Mouse (Mus musculus) liver, embryonic 15.5 days (tissue): ENCODE measurements at regions not wholly inside any gene's neighbourhood (a gene's known extent, or its start where the extent isn't known, plus 50 kb on each side); places are given as distances from the start of the nearest gene placed in this dataset.

Source experiments
- ATAC-seq: fragments of 200-750 bp; cut with Nextera tagmentation; 2 replicates; pipeline ENCODE4 v1.8.0; 2017; ENCODE audit warnings: moderate number of reproducible peaks, mild to moderate bottlenecking, moderate library complexity; ENCODE audit not compliant: insufficient read depth
- H3K27ac ChIP-seq: fragments of 300-500 bp; sonication (generic); replicated peaks from 2 replicates; pipeline ENCODE4 v1.5.1; 2015; ENCODE audit warnings: mild to moderate bottlenecking, inconsistent platforms
- H3K27me3 ChIP-seq: fragments of 300-500 bp; sonication (generic); 2 replicates; pipeline ENCODE4 v1.6.1; 2015; ENCODE audit warnings: mild to moderate bottlenecking, inconsistent platforms
- H3K36me3 ChIP-seq: fragments of 300-500 bp; sonication (generic); replicated peaks from 2 replicates; pipeline ENCODE4 v1.6.1; 2015; ENCODE audit warnings: moderate library complexity, mild to moderate bottlenecking, inconsistent platforms
- H3K4me1 ChIP-seq: fragments of 300-500 bp; sonication (generic); replicated peaks from 2 replicates; pipeline ENCODE4 v1.6.1; 2015; ENCODE audit warnings: inconsistent platforms
- H3K4me2 ChIP-seq: fragments of 300-500 bp; sonication (generic); 2 replicates; pipeline ENCODE4 v1.6.1; 2015; ENCODE audit warnings: moderate library complexity, mild to moderate bottlenecking, inconsistent platforms
- H3K4me3 ChIP-seq: fragments of 300-500 bp; sonication (generic); replicated peaks from 2 replicates; pipeline ENCODE4 v1.5.1; 2015; ENCODE audit warnings: mild to moderate bottlenecking, inconsistent platforms
- H3K9ac ChIP-seq: fragments of 300-500 bp; sonication (generic); 2 replicates; pipeline ENCODE4 v1.6.1; 2015; ENCODE audit warnings: moderate library complexity, mild to moderate bottlenecking, inconsistent platforms
- H3K9me3 ChIP-seq: fragments of 300-500 bp; sonication (generic); replicated peaks from 2 replicates; pipeline ENCODE4 v1.6.1; 2016; ENCODE audit warnings: inconsistent platforms
- WGBS: fragments of 180-500 bp; shearing (Covaris S2); methylation state at CpG from one replicate; pipeline ENCODE4 v1.1.7; 2015; ENCODE audit warnings: mixed read lengths; ENCODE audit not compliant: insufficient replicate concordance; 5-methylcytosine and 5-hydroxymethylcytosine counted together

GRCm38 (mm10) chr4:125882531-125882930 is 141.8 kb upstream of the Csf3r start:
- no peak overlapping the region for H3K27ac ChIP-seq
- 41% methylated on average over 3 of the region's 3 CpGs for WGBS
- no peak for ATAC-seq
- H3K4me3 ChIP-seq: no peak overlapping the region
- no peak overlapping the region for H3K4me2 ChIP-seq
- H3K9ac ChIP-seq: no peak overlapping the region
- no peaks in the 10 kb centered on the region for H3K9me3 ChIP-seq
- H3K4me1 ChIP-seq: no peaks in the 10 kb centered on the region
- no peaks in the 10 kb centered on the region for H3K27me3 ChIP-seq
- H3K36me3 ChIP-seq: no peaks in the 10 kb centered on the region

GRCm38 (mm10) chr4:125890510-125890909 is 133.8 kb upstream of the Csf3r start:
- H3K9ac ChIP-seq: no peak overlapping the region
- H3K27me3 ChIP-seq: no peaks in the 10 kb centered on the region
- no peaks in the 10 kb centered on the region for H3K36me3 ChIP-seq
- H3K27ac ChIP-seq: no peak overlapping the region
- H3K4me2 ChIP-seq: no peak overlapping the region
- WGBS: 42% methylated on average over 4 of the region's 4 CpGs
- no peak overlapping the region for H3K4me3 ChIP-seq
- no peak for ATAC-seq
- no peaks in the 10 kb centered on the region; the same call in 1 of the 2 replicates for H3K4me1 ChIP-seq
- no peaks in the 10 kb centered on the region for H3K9me3 ChIP-seq

- WGBS: 50% methylated on average over 6 of the region's 6 CpGs
- ATAC-seq: no peak
- H3K4me2 ChIP-seq: no peak overlapping the region
- no peak overlapping the region for H3K9ac ChIP-seq
- H3K27me3 ChIP-seq: no peaks in the 10 kb centered on the region
- H3K9me3 ChIP-seq: no peaks in the 10 kb centered on the region
- H3K27ac ChIP-seq: no peak overlapping the region
- H3K36me3 ChIP-seq: no peaks in the 10 kb centered on the region
- no peak overlapping the region for H3K4me3 ChIP-seq
- H3K4me1 ChIP-seq: no peaks in the 10 kb centered on the region; the same call in 1 of the 2 replicates
Observed at GRCm38 (mm10) chr4:125893139-125893538, 131.2 kb upstream of the Csf3r start.

GRCm38 (mm10) chr4:125897707-125898106 is 126.6 kb upstream of the Csf3r start:
- H3K9me3 ChIP-seq: no peaks in the 10 kb centered on the region
- 43% methylated on average over 2 of the region's 2 CpGs for WGBS

GRCm38 (mm10) chr4:125898631-125899348 is 125.6 kb upstream of the Csf3r start:
- 58% methylated on average over 11 of the region's 11 CpGs for WGBS
- Histone ChIP-seq H3K4me3 (no peak overlapping the region), H3K27me3 (no peaks in the 10 kb centered on the region), H3K27ac (no peak overlapping the region), H3K36me3 (no peaks in the 10 kb centered on the region), H3K4me1 (no peaks in the 10 kb centered on the region; the same call in 1 of the 2 replicates), H3K4me2 (no peak overlapping the region), H3K9me3 (no peaks in the 10 kb centered on the region), H3K9ac (no peak overlapping the region)
- ATAC-seq: no peak

More at GRCm38 (mm10) chr4:125897707-125898106, 126.6 kb upstream of the Csf3r start:
- no peaks in the 10 kb centered on the region for H3K36me3 ChIP-seq
- no peak overlapping the region for H3K4me3 ChIP-seq
- H3K9ac ChIP-seq: no peak overlapping the region
- no peaks in the 10 kb centered on the region; the same call in 1 of the 2 replicates for H3K4me1 ChIP-seq
- no peak overlapping the region for H3K27ac ChIP-seq
- no peak; the same call in 1 of the 2 replicates for ATAC-seq
- H3K27me3 ChIP-seq: no peaks in the 10 kb centered on the region
- H3K4me2 ChIP-seq: no peak overlapping the region

GRCm38 (mm10) chr4:125901546-125902276 is 122.6 kb upstream of the Csf3r start:
- H3K27ac ChIP-seq: no peak overlapping the region
- no peaks in the 10 kb centered on the region for H3K4me1 ChIP-seq
- no peaks in the 10 kb centered on the region for H3K36me3 ChIP-seq
- H3K4me3 ChIP-seq: no peak overlapping the region
- WGBS: 59% methylated on average over 10 of the region's 10 CpGs
- no peaks in the 10 kb centered on the region for H3K9me3 ChIP-seq
- no peak for ATAC-seq
- no peak overlapping the region for H3K4me2 ChIP-seq
- H3K9ac ChIP-seq: no peak overlapping the region
- no peaks in the 10 kb centered on the region for H3K27me3 ChIP-seq

- 69% methylated on average over 5 of the region's 5 CpGs for WGBS
- ATAC-seq: no peak
- no peak overlapping the region for H3K27ac ChIP-seq
Observed at GRCm38 (mm10) chr4:125906296-125906695, 118.1 kb upstream of the Csf3r start.

GRCm38 (mm10) chr4:125908901-125909300 is 115.4 kb upstream of the Csf3r start:
- no peaks in the 10 kb centered on the region for H3K4me1 ChIP-seq
- no peak overlapping the region for H3K9ac ChIP-seq
- no peak overlapping the region for H3K4me3 ChIP-seq
- H3K4me2 ChIP-seq: no peak overlapping the region
- H3K9me3 ChIP-seq: no peaks in the 10 kb centered on the region
- H3K27ac ChIP-seq: no peak overlapping the region
- no peaks in the 10 kb centered on the region for H3K36me3 ChIP-seq
- ATAC-seq: no peak
- 58% methylated on average over 8 of the region's 8 CpGs for WGBS
- peaks cover 26% of the 10 kb centered on the region for H3K27me3 ChIP-seq

More at GRCm38 (mm10) chr4:125906296-125906695, 118.1 kb upstream of the Csf3r start:
- no peak overlapping the region for H3K4me2 ChIP-seq
- H3K4me3 ChIP-seq: no peak overlapping the region
- H3K9me3 ChIP-seq: no peaks in the 10 kb centered on the region
- no peaks in the 10 kb centered on the region for H3K36me3 ChIP-seq
- H3K27me3 ChIP-seq: peaks cover 11% of the 10 kb centered on the region
- H3K4me1 ChIP-seq: no peaks in the 10 kb centered on the region
- H3K9ac ChIP-seq: no peak overlapping the region

GRCm38 (mm10) chr4:125911541-125912270 is 112.6 kb upstream of the Csf3r start:
- Histone ChIP-seq H3K36me3 (no peaks in the 10 kb centered on the region), H3K27me3 (peaks cover 26% of the 10 kb centered on the region), H3K27ac (no peak overlapping the region), H3K4me2 (no peak overlapping the region), H3K4me1 (no peaks in the 10 kb centered on the region), H3K9me3 (no peaks in the 10 kb centered on the region), H3K9ac (no peak overlapping the region), H3K4me3 (no peak overlapping the region)
- 14% methylated on average over 24 of the region's 24 CpGs for WGBS
- ATAC-seq: no peak

GRCm38 (mm10) chr4:125912444-125913049 is 111.8 kb upstream of the Csf3r start:
- Histone ChIP-seq H3K9me3 (no peaks in the 10 kb centered on the region), H3K4me1 (no peaks in the 10 kb centered on the region), H3K4me3 (no peak overlapping the region), H3K9ac (no peak overlapping the region), H3K27ac (no peak overlapping the region), H3K36me3 (no peaks in the 10 kb centered on the region), H3K27me3 (peaks cover 26% of the 10 kb centered on the region), H3K4me2 (no peak overlapping the region)
- 19% methylated on average over 8 of the region's 8 CpGs for WGBS
- ATAC-seq: no peak

GRCm38 (mm10) chr4:125915166-125915565 is 109.2 kb upstream of the Csf3r start:
- H3K36me3 ChIP-seq: no peaks in the 10 kb centered on the region
- H3K27ac ChIP-seq: no peak overlapping the region
- peaks cover 24% of the 10 kb centered on the region for H3K27me3 ChIP-seq
- H3K4me2 ChIP-seq: no peak overlapping the region
- H3K4me1 ChIP-seq: no peaks in the 10 kb centered on the region
- WGBS: 30% methylated on average over 8 of the region's 8 CpGs
- ATAC-seq: no peak
- H3K9me3 ChIP-seq: no peaks in the 10 kb centered on the region
- H3K9ac ChIP-seq: no peak overlapping the region
- H3K4me3 ChIP-seq: no peak overlapping the region
